Mouse (Mus musculus): Measurements from ENCODE around the gene Wiz. TPM values are rescaled to one million over a fixed set of nuclear protein-coding genes. Genes with fewer than 3 reads are reported as not detected.

The Wiz gene
- polyA plus RNA-seq, 1 experiment, result 22.8 TPM

DNA sequence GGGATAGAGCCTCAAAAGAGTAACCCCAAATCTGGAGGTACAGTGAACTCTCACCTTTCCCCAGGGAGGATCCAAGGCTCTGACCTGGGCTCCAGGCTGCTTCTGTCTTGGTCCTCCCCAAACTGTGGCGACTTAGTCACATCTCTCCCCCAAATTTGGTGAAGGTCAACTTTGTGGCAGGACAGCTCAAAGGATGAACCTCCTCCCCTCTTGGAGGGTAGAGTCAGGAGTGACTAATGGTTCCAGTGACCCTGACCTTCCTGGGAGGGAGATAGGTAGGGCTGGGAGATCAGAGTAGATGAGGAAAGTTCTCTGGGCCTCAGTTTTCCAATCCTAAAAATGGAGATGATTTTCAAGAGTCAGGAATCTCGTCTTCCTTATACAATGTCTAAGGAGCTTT, 10.5 kb downstream of the Wiz start:
- no peak for DNase-seq (ENCODE audit: low read depth)

DNA sequence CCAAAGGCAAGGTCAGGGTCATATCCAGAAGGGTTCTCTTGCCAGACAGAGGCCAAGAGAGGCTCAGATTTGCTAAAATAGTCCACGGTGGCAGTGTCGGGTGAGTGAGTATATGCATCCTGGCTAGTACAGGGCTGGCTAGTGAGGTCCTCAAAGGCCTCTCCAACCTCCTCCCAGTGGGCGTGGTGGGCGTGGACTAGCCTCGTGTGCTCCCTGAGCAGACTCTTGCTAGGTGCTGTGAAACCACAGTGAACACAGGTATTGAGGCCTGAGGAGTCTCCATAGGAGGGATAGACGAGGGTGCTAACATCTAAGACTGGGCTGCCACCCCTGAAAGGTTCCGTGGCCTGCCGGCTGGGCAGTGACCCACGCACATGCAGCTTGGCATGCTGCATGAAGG, 12.1 kb downstream of the Wiz start:
- no peak for DNase-seq (ENCODE audit: low read depth)

- no peak for DNase-seq (ENCODE audit: low read depth)
Observed at GRCm38 (mm10) chr17:32376475-32376874, 12.8 kb downstream of the Wiz start.

DNA sequence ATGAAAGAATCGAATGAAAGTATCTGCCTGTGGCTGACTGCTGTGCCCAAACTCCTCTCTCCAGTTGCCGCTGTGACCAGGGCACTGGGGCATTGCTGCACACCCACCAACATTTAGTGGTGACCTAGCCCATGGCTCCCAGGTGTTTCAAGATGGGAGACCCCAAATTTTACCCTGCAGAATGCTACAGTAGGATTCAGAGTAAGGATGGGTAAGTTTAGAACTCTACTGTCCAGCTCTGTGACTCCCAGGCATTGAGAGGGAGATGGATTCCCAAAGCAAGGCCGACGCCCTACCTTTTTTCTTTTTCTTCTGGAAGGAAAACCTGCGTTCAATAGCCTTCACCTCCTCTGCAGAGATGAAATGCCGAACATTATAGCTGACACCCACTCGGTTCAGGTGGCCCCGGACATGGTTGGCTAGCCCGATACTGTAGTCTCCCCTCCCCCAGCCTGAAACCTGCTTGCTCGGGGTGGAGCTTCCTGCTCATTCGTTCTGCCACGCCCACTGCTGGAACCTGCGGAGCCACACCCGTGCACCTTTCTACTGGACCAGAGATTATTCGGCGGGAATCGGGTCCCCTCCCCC, 20.2 kb downstream of the Wiz start:
- no peak for DNase-seq (ENCODE audit: low read depth)

GRCm38 (mm10) chr17:32367706-32368105, 21.5 kb downstream of the Wiz start:
- DNase-seq (ENCODE audit: low read depth), result no peak

- no peak for DNase-seq (ENCODE audit: low read depth)
Observed at GRCm38 (mm10) chr17:32365296-32365695, 23.9 kb downstream of the Wiz start.

DNA sequence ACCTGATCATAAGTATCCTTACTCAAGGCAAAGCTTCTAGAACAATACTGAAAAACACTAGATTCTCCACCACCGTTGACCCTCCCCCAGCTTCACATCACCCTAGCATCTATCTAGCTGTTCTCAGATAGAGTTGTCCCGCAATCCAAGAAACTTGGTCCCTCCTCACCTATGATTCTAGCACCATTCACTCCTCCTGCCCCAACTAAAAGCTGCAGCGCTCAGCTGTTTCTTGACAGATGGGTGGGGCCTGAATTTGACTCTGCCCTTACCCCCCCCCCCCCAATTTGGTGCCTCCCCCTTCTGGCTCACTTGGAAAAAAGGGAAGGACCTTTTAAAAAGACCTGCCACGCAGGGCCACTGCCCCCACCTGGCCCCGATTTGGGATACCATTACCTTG, 24.4 kb downstream of the Wiz start:
- DNase-seq (ENCODE audit: low read depth), result no peak

- no peak for DNase-seq (ENCODE audit: low read depth)
Observed at GRCm38 (mm10) chr17:32364331-32364730, 24.9 kb downstream of the Wiz start.

DNA sequence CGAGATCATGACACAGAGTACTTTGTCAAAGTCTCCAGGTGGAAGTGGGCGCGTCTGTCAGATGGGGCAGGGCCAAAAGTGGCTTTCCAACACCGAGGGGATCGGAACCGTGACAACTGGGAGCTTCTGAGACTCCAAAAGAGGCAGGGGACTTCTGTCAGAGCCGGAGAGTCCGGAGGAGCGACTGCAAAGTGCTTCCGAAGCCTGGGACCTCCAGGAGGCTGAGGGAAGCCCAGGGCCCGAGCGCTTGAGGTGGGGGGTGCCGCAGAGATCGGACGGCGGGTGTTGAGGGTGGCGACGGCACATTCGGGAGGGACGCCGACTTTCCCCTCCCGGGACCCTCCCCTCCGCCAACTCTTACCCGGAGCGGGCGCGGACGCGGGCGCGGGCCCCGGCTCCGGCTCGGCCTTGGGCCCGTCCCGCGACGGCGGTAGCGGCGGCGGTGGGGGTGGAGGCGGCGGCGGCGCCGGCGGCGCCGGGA, 25.4 kb downstream of the Wiz start:
- no peak for DNase-seq (ENCODE audit: low read depth)

DNA sequence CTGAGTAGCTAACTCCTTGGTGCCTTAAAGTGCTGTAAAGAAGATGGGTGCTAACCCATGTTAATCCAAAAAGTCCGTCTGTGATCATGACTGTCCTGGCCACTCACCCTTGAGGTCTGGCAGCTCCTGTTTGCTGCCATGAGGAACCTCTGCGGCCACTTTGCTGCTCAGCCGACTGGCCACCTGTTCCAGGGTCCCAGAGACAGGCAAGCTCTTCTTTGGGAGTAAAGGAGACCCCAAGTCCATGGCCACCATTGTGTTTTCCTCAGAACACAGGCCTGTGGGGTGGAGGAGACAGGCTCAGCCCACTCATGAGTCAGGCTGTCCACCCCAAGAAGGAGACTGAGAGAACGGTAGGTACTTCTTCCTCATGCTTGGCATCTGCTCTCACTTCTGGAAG, 26.6 kb downstream of the Wiz start:
- DNase-seq (ENCODE audit: low read depth), result no peak

- DNase-seq (ENCODE audit: low read depth), result no peak
Observed at GRCm38 (mm10) chr17:32359928-32360327, 29.3 kb downstream of the Wiz start.

DNA sequence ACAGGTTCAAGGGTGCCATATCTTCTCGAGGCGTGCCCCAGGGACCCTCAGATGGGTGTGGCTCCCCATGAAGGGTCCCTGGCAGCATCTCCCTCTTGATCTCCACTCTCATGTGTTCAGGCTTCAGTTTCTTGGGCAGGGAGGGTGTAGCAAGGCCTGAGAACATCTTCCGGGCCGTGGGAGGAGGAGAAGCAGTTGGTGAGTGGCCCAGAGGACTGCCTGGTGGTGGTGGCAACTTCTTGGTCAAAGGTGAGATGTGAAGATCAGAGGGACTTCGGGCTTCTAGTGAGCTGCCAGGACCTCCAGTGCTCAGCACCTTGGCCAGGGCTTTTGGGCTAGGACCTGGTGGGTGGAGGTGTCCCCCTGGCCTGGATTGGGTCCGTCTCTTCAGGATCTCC, 30.3 kb downstream of the Wiz start:
- no peak for DNase-seq (ENCODE audit: low read depth)

DNA sequence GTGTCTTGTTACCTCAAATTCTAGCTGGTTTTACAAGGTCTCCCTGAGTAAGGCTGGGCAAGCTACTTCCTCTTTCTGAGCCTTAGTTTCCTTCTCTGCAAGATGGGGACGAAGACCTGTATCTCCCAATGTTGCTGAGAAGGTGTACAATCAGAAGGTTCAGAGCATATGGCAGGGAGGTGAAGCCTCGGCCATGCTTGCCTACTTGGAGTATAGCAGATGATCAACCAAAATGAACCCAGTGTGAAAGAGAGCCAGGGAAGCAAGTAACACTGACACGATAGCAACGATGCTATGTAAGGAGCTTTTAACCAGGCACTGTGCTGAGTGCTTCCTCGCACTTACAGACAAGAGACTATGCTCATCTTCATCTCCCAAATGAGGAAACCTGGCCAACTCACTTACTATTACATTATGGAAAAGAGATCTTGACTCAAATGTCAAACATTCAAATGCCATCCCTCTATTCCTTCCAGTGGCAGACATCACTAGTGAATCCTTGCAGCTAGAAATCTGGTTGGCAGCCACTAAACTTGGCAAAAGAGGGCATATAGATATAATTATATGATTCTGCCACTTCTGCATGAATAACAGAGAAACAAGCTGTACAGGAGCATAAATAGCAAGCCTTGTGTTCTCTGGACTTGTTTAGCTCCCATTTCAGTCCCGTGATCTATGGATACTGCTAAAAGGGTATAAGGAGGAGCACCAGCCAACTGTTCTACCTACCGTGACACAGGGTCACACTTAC, 30.9 kb downstream of the Wiz start:
- DNase-seq (ENCODE audit: low read depth), result no peak

GRCm38 (mm10) chr17:32356766-32357760, 32.2 kb downstream of the Wiz start:
- DNase-seq (ENCODE audit: low read depth), result no peak

GRCm38 (mm10) chr17:32356281-32356680, 33.0 kb downstream of the Wiz start:
- no peak for DNase-seq (ENCODE audit: low read depth)

DNA sequence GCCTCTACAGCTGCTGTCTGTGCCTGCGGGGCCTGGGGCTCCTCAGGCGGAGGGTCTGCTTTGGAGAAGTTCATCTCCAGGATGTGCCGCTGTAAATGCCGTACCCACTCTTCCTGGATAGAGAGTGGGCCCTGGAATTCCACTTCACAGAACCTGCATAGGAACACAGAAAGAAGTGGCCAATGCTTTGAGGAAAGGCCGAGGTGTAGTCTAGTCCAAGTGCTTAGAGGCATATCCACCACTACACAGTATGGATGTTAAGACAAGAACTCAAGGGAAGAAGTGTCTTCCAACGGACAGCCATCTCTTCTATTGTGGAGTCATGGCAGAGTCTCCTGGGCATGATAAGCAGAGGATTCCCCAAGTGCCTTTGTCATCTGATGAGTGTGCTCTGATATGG, 34.2 kb downstream of the Wiz start:
- DNase-seq (ENCODE audit: low read depth), result no peak

DNA sequence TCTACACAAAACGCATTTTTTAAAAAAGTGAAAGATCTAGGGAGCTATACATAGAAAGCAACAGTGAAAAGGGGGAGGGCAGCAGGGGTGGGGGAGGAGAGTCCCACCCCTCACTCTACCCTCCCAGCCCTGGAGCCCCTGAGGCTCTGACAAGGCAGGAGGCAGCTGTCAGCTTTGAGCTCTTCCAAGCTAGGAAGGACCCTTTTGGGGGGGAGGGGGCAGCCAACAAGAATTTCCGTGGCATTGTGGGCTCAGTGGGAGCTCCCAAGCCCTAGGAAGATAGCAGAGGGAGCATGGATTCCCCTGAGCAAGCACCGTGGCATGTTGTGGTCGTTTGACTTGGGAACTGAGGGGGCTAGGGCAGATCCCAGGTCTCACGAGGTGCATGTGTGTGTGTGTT, 35.0 kb downstream of the Wiz start:
- DNase-seq (ENCODE audit: low read depth), result no peak

- no peak for DNase-seq (ENCODE audit: low read depth)
Observed at GRCm38 (mm10) chr17:32353696-32354095, 35.5 kb downstream of the Wiz start.

GRCm38 (mm10) chr17:32351726-32352125, 37.5 kb downstream of the Wiz start:
- DNase-seq (ENCODE audit: low read depth), result no peak

GRCm38 (mm10) chr17:32351269-32351668, 38.0 kb downstream of the Wiz start:
- no peak for DNase-seq (ENCODE audit: low read depth)

DNA sequence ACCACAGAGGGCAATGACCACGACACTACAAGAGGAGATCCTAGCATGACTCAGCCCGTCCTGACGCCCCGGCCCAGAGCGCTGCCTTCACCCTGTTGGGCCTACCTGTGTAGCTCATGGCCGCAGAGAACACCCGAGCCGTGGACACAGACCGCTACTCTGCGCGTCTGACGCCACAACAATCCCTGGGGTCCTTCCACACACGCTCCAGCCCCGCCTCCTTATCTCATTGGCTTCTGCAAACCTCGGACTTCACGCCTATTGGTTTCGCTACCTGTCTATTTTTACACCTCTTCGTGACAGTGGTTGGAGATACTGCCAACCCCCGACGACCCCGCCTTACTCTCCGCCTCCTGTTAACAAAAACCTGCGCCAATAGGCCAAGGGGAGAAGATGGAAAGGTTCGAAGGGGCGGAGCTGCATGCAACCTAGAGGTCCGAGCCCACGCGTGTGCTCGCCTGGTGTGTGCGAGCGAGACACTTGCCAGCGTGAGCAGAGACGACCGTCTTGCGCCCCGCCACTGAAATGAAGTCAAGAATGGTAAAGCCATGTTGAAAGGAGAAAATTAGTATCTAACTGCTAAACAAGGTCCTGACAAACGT, 38.8 kb downstream of the Wiz start, which contains the start of gene Akap8l:
Gene Akap8l (minus strand): TSS at position 226 of the 602 bp plus-strand sequence.
- peak; percentile 90 for DNase-seq (ENCODE audit: low read depth)

- DNase-seq (ENCODE audit: low read depth), result no peak
Observed at GRCm38 (mm10) chr17:32349851-32350381, 39.3 kb downstream of the Wiz start.
